Mouse (Mus musculus) megakaryocyte-erythroid progenitor cell, adult 5-6 weeks (primary cell): ENCODE results near the gene Mrps16. TPM values are rescaled to one million over a fixed set of nuclear protein-coding genes. Genes with fewer than 3 reads are reported as not detected.

Experiments used
- ATAC-seq: replicated peaks from 2 replicates; pipeline ENCODE4 v1.8.0; 2016; ENCODE audit warnings: mild to moderate bottlenecking, inconsistent platforms; ENCODE audit not compliant: severe bottlenecking, poor library complexity, low FRiP score, low TSS enrichment
- total RNA-seq, 2 experiments: library from RNA; stranded (forward) in 1 of 2; stranded (reverse) in 1 of 2; fragments of 200-1000, 215-1000 nt in 1 of 2; fragments of >200 nt in 1 of 2; fragmentation: Nextera tagmentation in 1 of 2; gene quantifications; 2 replicates each; pipeline ENCODE4 v1.2.3; 2014 to 2017

Gene Mrps16
- total RNA-seq, 2 experiments from 2014 or later, result 61.1 to 124 TPM

DNA sequence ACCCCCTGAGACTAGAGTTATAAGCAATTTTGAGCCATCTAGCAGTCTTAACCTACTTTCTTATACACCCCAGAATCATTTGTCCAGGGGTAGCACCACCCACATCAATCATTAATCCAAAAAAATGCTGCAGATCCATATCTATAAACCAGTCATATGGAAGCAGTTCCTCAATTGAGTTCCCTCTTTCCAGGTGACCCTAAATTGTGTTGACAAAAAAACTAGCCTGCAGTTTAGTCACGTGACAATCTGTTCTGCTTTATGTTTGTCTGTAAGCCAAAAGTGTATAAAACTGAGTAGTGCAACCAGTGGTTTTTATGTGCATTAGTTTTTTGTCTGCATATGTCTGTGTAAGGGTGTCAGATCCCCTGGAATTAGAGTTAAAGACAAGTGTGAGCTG is 21.6 kb downstream of the Mrps16 start:
- ATAC-seq, result no peak

DNA sequence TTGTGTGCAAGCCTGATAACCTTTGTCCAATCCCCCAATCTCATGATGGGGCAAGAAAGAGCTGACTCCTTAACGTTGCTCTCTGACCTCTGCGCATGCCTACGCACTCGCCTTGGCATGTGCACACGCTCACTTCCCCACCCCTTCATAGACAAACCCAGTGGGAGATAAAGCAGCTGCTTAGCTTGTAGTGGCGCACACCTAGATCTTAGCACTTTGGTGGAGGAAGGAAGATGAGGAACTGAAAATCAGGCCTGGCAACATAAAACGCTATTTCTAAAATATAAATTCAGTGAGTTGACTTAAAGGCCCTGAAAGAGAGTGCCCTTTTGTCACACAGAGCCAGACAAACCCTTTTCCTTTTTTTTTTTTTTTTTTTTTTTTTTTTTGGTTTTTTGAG is 22.6 kb downstream of the Mrps16 start:
- ATAC-seq, result peak; percentile 94

DNA sequence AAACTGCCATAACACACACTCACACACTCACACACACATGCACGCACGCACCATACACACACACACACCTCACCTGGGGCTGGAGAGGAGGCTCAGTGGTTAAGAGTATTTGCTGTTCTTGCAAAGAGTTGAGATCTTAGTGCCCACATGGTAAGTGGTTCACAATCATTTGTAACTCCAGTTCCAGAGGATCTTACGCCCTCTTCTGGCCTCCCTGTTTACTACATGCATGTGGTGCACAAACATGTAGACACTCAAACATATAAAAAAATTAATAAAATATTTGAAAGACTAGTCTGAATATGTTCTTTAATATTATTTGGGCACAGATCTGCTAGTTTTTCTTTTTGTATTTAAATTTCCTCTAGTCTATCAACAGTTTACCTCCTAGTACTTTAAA is 25.2 kb downstream of the Mrps16 start:
- no peak for ATAC-seq

GRCm38 (mm10) chr14:20363230-20363629 is 30.2 kb downstream of the Mrps16 start:
- ATAC-seq, result no peak

DNA sequence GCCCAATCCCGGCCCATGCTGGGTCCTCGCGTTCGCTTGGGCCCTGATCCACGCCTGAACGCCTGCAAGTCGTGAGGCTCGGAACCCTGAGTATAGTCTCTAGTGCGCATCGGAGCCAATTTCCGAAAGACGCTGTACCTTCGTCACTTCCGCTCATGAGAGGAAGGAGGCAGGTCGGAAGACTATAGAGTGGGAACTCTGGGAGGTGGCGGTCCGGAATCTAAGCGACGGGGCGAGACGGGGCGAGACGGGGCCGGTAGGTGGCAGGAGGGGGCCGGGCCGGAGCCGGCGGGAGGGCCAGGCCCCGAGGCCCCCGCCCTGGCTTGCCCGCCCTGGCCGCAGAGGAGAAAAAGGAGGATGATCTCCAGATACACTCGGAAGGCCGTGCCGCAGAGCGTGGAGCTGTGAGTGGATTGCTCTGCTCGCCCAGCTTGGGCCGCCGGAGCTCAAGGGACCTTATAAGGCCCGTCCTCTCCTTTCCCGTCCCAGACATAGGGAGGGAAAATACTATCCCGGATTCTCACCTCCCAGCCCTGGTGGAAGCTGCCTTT is 45.4 kb downstream of the Mrps16 start, which contains the start of the genes Ecd and Fam149b:
Gene Ecd (minus strand): TSS at position 131 of the 551 bp plus-strand sequence.
Gene Fam149b (plus strand): TSS at position 172 of the 551 bp plus-strand sequence.
- peak; percentile 95 for ATAC-seq

- ATAC-seq, result peak; percentile 60
Observed at GRCm38 (mm10) chr14:20347441-20347990, 45.9 kb downstream of the Mrps16 start.

DNA sequence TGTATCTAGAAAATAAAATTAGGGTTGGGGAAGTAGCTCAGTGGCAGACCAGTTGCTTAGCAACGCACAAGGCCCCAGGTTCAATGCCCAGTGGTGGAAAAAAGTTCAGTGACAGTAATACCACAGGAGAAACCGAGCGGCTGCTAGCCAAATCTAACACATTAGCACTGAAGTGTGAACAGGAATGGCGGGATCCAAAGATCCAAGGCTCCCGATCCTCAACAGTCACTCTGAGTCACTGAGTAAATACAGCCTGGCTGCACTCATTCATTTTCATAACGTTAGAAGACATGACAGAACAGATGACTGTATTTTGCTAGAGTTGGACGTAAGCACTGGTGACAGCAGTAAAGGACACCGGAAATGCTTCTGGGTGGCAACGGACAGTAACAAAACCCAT is 47.5 kb downstream of the Mrps16 start:
- ATAC-seq, result no peak

DNA sequence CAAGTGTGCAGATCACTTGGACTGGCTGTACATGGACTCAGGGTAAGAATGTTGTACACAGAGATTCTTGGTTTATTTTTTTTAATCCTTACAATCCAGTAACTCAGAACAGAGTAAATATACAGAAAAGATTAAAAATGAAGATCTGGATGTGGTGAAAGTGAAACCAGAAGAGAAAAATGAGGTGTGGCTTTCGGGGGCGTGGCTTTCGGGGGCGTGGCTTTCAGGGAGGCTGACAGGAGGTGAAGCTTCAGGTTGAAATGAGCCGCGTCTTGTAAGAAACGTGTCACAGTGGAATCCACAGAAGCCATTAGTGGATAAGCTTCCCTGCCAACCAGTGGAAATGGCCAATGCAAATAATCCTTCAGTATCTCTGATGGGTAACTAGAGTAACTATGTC is 52.6 kb downstream of the Mrps16 start:
- peak; percentile 67 for ATAC-seq

DNA sequence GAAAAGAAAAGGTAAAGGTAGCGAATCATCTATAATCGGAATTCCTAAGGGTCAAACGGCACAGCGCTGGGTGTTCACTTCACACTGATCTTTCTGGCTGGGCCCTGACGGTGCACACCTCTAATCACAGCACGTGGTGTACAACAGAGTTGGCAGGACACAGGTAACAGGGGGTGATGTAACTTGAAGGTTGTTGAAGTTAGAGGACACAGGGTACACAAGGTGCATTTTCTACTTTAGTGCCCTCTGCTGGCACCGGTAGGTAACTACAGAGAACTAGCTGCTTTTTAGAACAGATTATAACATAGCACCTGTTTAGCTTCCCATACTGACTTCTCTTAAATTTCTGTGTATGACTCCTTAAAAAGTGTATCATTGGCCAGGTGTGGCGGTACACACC is 53.3 kb downstream of the Mrps16 start:
- peak; percentile 49; the same call in 1 of the 2 replicates for ATAC-seq

DNA sequence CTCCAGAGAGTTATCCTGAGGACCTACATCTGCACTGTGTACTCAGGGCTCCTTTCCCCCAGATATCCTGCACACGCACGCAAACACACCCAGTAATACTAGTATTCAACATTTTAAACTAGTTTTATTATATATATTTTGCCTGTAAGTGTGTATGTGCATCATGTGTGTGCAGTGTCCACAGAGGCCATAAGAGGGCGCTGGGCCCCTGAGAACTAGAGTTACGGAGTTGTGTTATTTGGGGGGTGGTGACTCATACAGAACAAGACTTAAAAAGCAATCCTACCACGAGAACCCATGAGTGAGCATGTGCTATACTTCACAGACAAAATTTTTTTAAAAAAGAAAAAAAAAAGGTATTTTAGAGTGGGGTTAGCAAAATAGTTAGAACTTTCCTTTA is 54.0 kb downstream of the Mrps16 start:
- no peak for ATAC-seq

Other genes starting within 250 kb of the Mrps16 start
- gene Kcnk5, start 211.8 kb downstream of the Mrps16 start, total RNA-seq (2014; fragmentation: Nextera tagmentation), result 7.4 and 7.7 TPM in 2 replicates
- gene Kcnk5, start 211.8 kb downstream of the Mrps16 start, total RNA-seq (2017), result 5.4 and 9.4 TPM in 2 replicates
- not detected in 2 replicates for gene Kcnk16, start 124.4 kb downstream of the Mrps16 start, total RNA-seq (2014; fragmentation: Nextera tagmentation)
- gene Kcnk16, start 124.4 kb downstream of the Mrps16 start, total RNA-seq (2017), result not detected in 2 replicates
- 9.2 and 13.0 TPM in 2 replicates for gene Nudt13, start 98.9 kb downstream of the Mrps16 start, total RNA-seq (2014; fragmentation: Nextera tagmentation)
- 10.2 and 16.6 TPM in 2 replicates for gene Nudt13, start 98.9 kb downstream of the Mrps16 start, total RNA-seq (2017)
- gene Ecd, start 45.5 kb downstream of the Mrps16 start, total RNA-seq (2014; fragmentation: Nextera tagmentation), result 68.2 and 69.1 TPM in 2 replicates
- 81.3 and 85.9 TPM in 2 replicates for gene Ecd, start 45.5 kb downstream of the Mrps16 start, total RNA-seq (2017)
- 16.3 and 21.6 TPM in 2 replicates for gene Fam149b, start 45.5 kb downstream of the Mrps16 start, total RNA-seq (2014; fragmentation: Nextera tagmentation)
- 21.6 and 37.3 TPM in 2 replicates for gene Fam149b, start 45.5 kb downstream of the Mrps16 start, total RNA-seq (2017)
- gene Dnajc9, start 4.7 kb downstream of the Mrps16 start, total RNA-seq (2014; fragmentation: Nextera tagmentation), result 89.9 and 98.3 TPM in 2 replicates
- gene Dnajc9, start 4.7 kb downstream of the Mrps16 start, total RNA-seq (2017), result 251 and 309 TPM in 2 replicates
- not detected in 2 replicates for gene Cfap70, start 58.6 kb upstream of the Mrps16 start, total RNA-seq (2014; fragmentation: Nextera tagmentation)
- gene Cfap70, start 58.6 kb upstream of the Mrps16 start, total RNA-seq (2017), result not detected in 2 replicates
- 89.1 and 89.2 TPM in 2 replicates for gene Anxa7, start 86.5 kb upstream of the Mrps16 start, total RNA-seq (2014; fragmentation: Nextera tagmentation)
- gene Anxa7, start 86.5 kb upstream of the Mrps16 start, total RNA-seq (2017), result 72.3 and 79.6 TPM in 2 replicates
- gene Mss51, start 103.3 kb upstream of the Mrps16 start, total RNA-seq (2014; fragmentation: Nextera tagmentation), result 1.4 and 5.4 TPM in 2 replicates
- gene Mss51, start 103.3 kb upstream of the Mrps16 start, total RNA-seq (2017), result 0.80 TPM in 1 of 2 replicates, not detected in the other
- 114 and 135 TPM in 2 replicates for gene Ppp3cb, start 152.9 kb upstream of the Mrps16 start, total RNA-seq (2014; fragmentation: Nextera tagmentation)
- gene Ppp3cb, start 152.9 kb upstream of the Mrps16 start, total RNA-seq (2017), result 60.1 and 69.9 TPM in 2 replicates
- 7.5 and 14.1 TPM in 2 replicates for gene Usp54, start 247.4 kb upstream of the Mrps16 start, total RNA-seq (2014; fragmentation: Nextera tagmentation)
- gene Usp54, start 247.4 kb upstream of the Mrps16 start, total RNA-seq (2017), result 5.6 and 6.8 TPM in 2 replicates